Mouse (Mus musculus): Measurements from ENCODE around the gene Sgip1.

DNA sequence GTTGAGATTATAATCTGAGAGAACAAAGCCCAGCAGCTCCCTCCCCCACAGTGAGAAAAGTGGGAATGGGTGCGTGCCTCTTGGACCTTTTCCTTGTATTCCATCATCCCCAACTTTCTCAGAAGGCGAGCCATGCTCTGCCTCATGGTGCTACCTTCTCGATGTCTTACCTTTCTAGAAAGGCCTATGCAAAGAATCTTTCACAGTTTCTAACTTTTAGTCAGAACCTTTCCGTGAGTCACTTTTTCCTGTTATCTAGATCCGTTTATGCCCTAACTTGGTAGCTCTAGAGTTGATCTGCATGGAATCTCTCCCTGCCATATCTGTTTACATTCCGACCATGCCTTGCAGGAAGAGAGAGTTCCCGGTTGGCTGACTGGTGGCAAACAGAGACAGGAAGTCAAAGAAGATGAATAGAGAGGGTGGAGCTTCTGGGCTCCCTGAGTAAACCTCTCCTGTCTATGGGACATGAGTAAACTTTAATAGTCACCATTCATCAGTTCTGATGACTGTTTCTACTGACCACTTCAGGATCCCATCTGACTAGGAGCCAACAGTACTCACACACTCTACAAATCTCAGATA lies 166.8 kb downstream of the Sgip1 start:
- TF ChIP-seq POLR2A (IDR thresholded peaks at IDR 0.05; ENCODE audit: control insufficient read depth, extremely low read depth, insufficient read depth, low read length, poor library complexity) (no peak), CTCF (IDR thresholded peaks at IDR 0.05; ENCODE audit: borderline replicate concordance, control insufficient read depth, extremely low read depth, insufficient read depth, low read length, poor library complexity) (no peak)
